Mouse (Mus musculus): ENCODE measurements at regions not wholly inside any gene's neighbourhood (a gene's known extent, or its start where the extent isn't known, plus 50 kb on each side); places are given as distances from the start of the nearest gene placed in this dataset.

DNA sequence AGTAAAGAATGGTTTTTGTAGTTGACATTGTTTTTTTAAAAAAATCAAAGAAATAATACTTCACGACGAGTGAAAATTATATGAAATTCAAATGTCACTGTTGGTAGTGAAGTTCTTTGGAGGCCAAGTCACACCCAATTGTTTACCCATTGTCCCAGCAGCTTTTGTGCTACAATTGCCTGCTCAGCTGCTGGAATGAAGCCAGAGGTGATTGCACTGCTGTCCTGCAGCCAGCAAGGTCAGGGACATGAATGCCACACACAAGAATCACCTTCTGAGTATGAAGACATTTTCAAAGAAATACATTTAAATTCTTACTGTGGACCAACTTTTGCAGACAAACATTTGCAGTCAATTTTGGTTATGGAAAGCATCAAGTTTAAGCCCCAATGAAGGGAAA, 215.9 kb upstream of the Prdm1 start:
- Histone ChIP-seq H3K9me3 (ENCODE audit: control insufficient read depth, low read length) (no peaks in the 10 kb centered on the region), H3K4me3 (ENCODE audit: low read depth, low read length) (no peak overlapping the region), H3K4me1 (ENCODE audit: control insufficient read depth, insufficient read depth, low read length) (no peaks in the 10 kb centered on the region), H3K9ac (replicated peaks; ENCODE audit: low read depth, low read length) (no peak overlapping the region), H3K27me3 (ENCODE audit: control insufficient read depth, insufficient read depth, low read length) (no peaks in the 10 kb centered on the region), H3K36me3 (ENCODE audit: control insufficient read depth, insufficient read depth, low read length) (no peaks in the 10 kb centered on the region), H3K27ac (ENCODE audit: low read depth, low read length) (no peak overlapping the region), H3K4me2 (ENCODE audit: low read depth, low read length) (no peak overlapping the region)
- WGBS, result 62% methylated on average over 2 of the region's 2 CpGs
- no peak for ATAC-seq (ENCODE audit: low read depth)

DNA sequence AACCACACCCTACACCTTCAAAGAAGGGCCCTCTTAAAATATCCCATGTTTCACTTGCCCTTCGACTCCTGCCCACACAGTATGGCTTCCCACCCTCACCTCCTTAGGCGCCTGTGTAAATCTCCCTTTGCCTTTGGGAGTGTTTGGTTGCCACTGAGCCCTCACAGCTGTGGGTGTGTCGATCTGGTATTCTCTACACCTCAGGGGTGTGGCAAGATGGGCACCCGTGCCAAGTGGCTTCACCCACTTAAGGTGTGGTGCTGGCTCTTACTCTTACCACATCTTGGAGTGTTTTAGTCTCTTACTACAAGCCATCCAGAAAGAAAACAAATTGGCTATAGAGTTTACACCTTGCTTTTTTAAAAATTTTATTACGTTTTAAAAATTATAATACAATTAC, 205.3 kb upstream of the Prdm1 start:
- ATAC-seq (ENCODE audit: low read depth), result no peak

DNA sequence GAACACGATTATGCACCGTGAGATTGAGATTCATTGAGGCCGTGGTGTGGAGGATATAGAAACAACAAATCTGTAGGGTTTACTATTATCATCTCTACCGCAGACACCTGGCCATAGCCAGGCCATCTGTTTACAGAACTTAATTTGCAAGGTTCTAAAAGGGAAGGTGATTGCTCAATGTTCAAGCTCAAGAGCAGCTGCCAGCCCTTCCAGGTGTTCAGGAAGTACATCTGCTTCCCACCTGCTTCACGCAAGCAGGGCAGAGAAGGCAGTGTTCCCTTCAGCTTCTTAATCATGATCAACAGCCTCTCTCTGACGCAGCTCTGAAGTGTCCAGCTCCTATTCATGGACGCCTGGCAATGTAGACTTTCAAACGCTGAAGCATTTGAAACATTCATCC, 202.4 kb upstream of the Prdm1 start:
- ATAC-seq (ENCODE audit: low read depth), result no peak
- H3K9me3 ChIP-seq (ENCODE audit: control insufficient read depth, low read length), result no peaks in the 10 kb centered on the region
- 90% methylated on average over 8 of the region's 8 CpGs for WGBS

More for the DNA sequence above, 205.3 kb upstream of the Prdm1 start:
- H3K9me3 ChIP-seq (ENCODE audit: control insufficient read depth, low read length), result no peaks in the 10 kb centered on the region
- no peak overlapping the region for H3K27ac ChIP-seq (ENCODE audit: low read depth, low read length)
- H3K4me2 ChIP-seq (ENCODE audit: low read depth, low read length), result no peak overlapping the region
- no peaks in the 10 kb centered on the region for H3K4me1 ChIP-seq (ENCODE audit: control insufficient read depth, insufficient read depth, low read length)
- WGBS, result 95% methylated on average over 5 of the region's 5 CpGs
- H3K9ac ChIP-seq (replicated peaks; ENCODE audit: low read depth, low read length), result no peak overlapping the region
- no peaks in the 10 kb centered on the region for H3K27me3 ChIP-seq (ENCODE audit: control insufficient read depth, insufficient read depth, low read length)
- H3K36me3 ChIP-seq (ENCODE audit: control insufficient read depth, insufficient read depth, low read length), result no peaks in the 10 kb centered on the region
- no peak overlapping the region for H3K4me3 ChIP-seq (ENCODE audit: low read depth, low read length)

DNA sequence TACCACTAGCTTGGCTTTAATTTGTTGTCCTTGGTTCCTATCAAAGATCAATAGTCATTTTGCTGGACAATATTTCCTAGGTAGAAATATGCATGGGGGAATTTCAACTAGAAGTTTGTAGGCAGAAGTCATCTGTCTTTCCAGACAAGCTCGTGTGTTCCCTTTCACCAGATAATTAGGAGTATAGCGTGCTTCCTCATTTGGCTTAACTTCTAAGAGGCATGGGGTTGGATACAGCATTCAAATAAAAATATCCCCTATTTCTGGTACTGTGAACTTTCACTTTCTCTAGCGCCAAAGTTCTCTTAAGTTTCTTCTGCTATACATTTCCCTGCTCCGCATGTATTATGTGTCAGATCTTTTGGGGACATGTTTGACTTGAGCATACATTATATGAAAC, 200.7 kb upstream of the Prdm1 start:
- H3K9me3 ChIP-seq (ENCODE audit: control insufficient read depth, low read length), result no peaks in the 10 kb centered on the region
- no peaks in the 10 kb centered on the region for H3K4me1 ChIP-seq (ENCODE audit: control insufficient read depth, insufficient read depth, low read length)
- H3K4me3 ChIP-seq (ENCODE audit: low read depth, low read length), result no peak overlapping the region
- H3K27me3 ChIP-seq (ENCODE audit: control insufficient read depth, insufficient read depth, low read length), result no peaks in the 10 kb centered on the region
- 96% methylated on average over 4 of the region's 4 CpGs for WGBS
- H3K27ac ChIP-seq (ENCODE audit: low read depth, low read length), result no peak overlapping the region
- no peak overlapping the region for H3K9ac ChIP-seq (replicated peaks; ENCODE audit: low read depth, low read length)
- H3K36me3 ChIP-seq (ENCODE audit: control insufficient read depth, insufficient read depth, low read length), result no peaks in the 10 kb centered on the region
- no peak overlapping the region for H3K4me2 ChIP-seq (ENCODE audit: low read depth, low read length)
- ATAC-seq (ENCODE audit: low read depth), result no peak

More for the DNA sequence above, 202.4 kb upstream of the Prdm1 start:
- no peaks in the 10 kb centered on the region for H3K36me3 ChIP-seq (ENCODE audit: control insufficient read depth, insufficient read depth, low read length)
- H3K4me3 ChIP-seq (ENCODE audit: low read depth, low read length), result no peak overlapping the region
- no peak overlapping the region for H3K9ac ChIP-seq (replicated peaks; ENCODE audit: low read depth, low read length)
- H3K4me2 ChIP-seq (ENCODE audit: low read depth, low read length), result no peak overlapping the region
- no peaks in the 10 kb centered on the region for H3K4me1 ChIP-seq (ENCODE audit: control insufficient read depth, insufficient read depth, low read length)
- no peaks in the 10 kb centered on the region for H3K27me3 ChIP-seq (ENCODE audit: control insufficient read depth, insufficient read depth, low read length)
- no peak overlapping the region for H3K27ac ChIP-seq (ENCODE audit: low read depth, low read length)

DNA sequence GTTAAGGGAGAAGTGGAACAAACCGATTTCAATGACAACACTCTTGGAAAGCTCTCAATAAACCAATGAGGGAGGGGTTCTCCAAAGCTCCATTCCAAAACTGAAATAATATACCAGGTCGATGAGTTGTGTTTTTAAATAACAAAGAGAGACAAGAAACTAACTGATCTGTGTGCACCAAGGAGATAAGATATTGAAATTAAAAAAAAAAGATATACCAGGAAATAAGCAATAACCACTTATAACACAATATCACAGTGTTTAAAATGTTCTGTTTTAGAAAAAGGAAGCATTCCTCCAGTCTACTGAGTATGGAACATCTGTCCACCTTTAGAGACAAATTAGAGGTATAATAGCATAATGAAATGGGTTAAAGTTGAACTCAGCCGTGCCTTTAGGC, 196.3 kb upstream of the Prdm1 start:
- Histone ChIP-seq H3K27me3 (ENCODE audit: control insufficient read depth, insufficient read depth, low read length) (no peaks in the 10 kb centered on the region), H3K4me3 (ENCODE audit: low read depth, low read length) (no peak overlapping the region), H3K9me3 (ENCODE audit: control insufficient read depth, low read length) (no peaks in the 10 kb centered on the region), H3K4me1 (ENCODE audit: control insufficient read depth, insufficient read depth, low read length) (no peaks in the 10 kb centered on the region), H3K36me3 (ENCODE audit: control insufficient read depth, insufficient read depth, low read length) (no peaks in the 10 kb centered on the region), H3K9ac (replicated peaks; ENCODE audit: low read depth, low read length) (no peak overlapping the region), H3K4me2 (ENCODE audit: low read depth, low read length) (no peak overlapping the region), H3K27ac (ENCODE audit: low read depth, low read length) (no peak overlapping the region)
- ATAC-seq (ENCODE audit: low read depth), result no peak
- 80% methylated on average over 3 of the region's 3 CpGs for WGBS

DNA sequence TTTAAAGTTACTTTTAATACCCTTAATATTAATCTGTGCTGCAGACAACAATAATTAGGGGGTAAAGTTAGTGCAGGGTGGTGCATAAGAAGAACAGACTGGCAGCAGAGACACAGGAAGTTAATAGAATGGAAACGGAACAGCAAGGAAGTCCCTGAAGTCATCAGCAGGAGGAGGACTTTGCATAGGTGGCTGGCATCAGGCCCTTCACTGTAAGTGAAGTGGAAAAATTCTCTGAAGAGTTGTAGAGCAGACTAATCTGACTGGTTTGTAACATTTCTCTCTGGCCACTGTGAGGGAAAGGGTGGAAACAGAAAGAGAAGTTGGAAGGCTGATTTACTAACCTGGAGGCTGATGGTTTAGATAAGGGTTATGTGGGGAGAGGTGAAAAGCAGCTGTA, 195.5 kb upstream of the Prdm1 start:
- no peaks in the 10 kb centered on the region for H3K36me3 ChIP-seq (ENCODE audit: control insufficient read depth, insufficient read depth, low read length)
- no peak overlapping the region for H3K27ac ChIP-seq (ENCODE audit: low read depth, low read length)
- no peaks in the 10 kb centered on the region for H3K27me3 ChIP-seq (ENCODE audit: control insufficient read depth, insufficient read depth, low read length)
- no peak overlapping the region for H3K9ac ChIP-seq (replicated peaks; ENCODE audit: low read depth, low read length)
- no peak for ATAC-seq (ENCODE audit: low read depth)
- H3K4me2 ChIP-seq (ENCODE audit: low read depth, low read length), result no peak overlapping the region
- WGBS, result 88% methylated on average over 1 of the region's 1 CpGs
- H3K9me3 ChIP-seq (ENCODE audit: control insufficient read depth, low read length), result no peaks in the 10 kb centered on the region
- no peaks in the 10 kb centered on the region for H3K4me1 ChIP-seq (ENCODE audit: control insufficient read depth, insufficient read depth, low read length)
- H3K4me3 ChIP-seq (ENCODE audit: low read depth, low read length), result no peak overlapping the region

DNA sequence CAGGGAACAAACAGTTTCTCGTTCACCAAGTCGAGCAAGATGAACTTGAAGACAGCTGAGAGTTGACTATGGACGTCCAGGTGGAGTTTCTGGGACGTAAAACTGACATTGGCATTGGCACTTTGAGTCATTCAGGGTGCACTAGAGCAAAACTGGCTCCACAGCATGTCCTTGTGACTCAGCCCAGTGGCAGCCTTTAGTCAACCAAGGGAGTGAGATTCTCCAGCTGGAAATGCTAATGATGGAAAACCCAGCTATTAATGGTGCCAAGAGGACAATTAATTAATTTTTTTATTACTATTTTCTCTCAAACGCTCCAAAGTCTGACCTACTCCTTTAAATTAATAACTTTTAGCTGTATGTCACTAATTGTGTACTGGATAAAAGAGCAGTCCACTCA, 195.0 kb upstream of the Prdm1 start:
- no peaks in the 10 kb centered on the region for H3K9me3 ChIP-seq (ENCODE audit: control insufficient read depth, low read length)
- H3K9ac ChIP-seq (replicated peaks; ENCODE audit: low read depth, low read length), result no peak overlapping the region
- no peaks in the 10 kb centered on the region for H3K4me1 ChIP-seq (ENCODE audit: control insufficient read depth, insufficient read depth, low read length)
- H3K27me3 ChIP-seq (ENCODE audit: control insufficient read depth, insufficient read depth, low read length), result no peaks in the 10 kb centered on the region
- no peak overlapping the region for H3K4me2 ChIP-seq (ENCODE audit: low read depth, low read length)
- no peak for ATAC-seq (ENCODE audit: low read depth)
- H3K4me3 ChIP-seq (ENCODE audit: low read depth, low read length), result no peak overlapping the region
- H3K36me3 ChIP-seq (ENCODE audit: control insufficient read depth, insufficient read depth, low read length), result no peaks in the 10 kb centered on the region
- no peak overlapping the region for H3K27ac ChIP-seq (ENCODE audit: low read depth, low read length)
- 82% methylated on average over 5 of the region's 5 CpGs for WGBS

DNA sequence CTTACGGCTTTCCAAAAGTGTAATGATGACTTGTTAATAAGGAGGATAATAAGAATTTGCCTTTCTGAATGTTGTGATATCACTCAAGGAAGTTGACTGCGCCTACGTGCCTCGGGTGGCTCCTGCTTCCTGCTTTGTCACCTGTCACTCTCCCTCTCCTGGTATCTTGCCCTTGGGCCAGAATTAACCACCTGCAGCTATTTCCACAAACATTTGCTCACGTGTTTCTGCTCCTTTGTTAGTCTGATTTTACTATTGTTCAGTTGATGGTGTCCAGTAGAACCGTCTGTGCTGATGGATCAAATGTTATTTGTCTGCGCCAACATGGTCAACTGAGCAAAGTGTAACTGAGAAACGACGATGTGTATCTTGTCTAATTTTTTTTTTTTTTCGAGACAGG, 193.4 kb upstream of the Prdm1 start:
- no peak overlapping the region for H3K27ac ChIP-seq (ENCODE audit: low read depth, low read length)
- H3K27me3 ChIP-seq (ENCODE audit: control insufficient read depth, insufficient read depth, low read length), result no peaks in the 10 kb centered on the region
- no peak overlapping the region for H3K4me3 ChIP-seq (ENCODE audit: low read depth, low read length)
- H3K4me2 ChIP-seq (ENCODE audit: low read depth, low read length), result no peak overlapping the region
- no peak for ATAC-seq (ENCODE audit: low read depth)
- no peaks in the 10 kb centered on the region for H3K9me3 ChIP-seq (ENCODE audit: control insufficient read depth, low read length)
- H3K36me3 ChIP-seq (ENCODE audit: control insufficient read depth, insufficient read depth, low read length), result no peaks in the 10 kb centered on the region
- no peak overlapping the region for H3K9ac ChIP-seq (replicated peaks; ENCODE audit: low read depth, low read length)
- no peaks in the 10 kb centered on the region for H3K4me1 ChIP-seq (ENCODE audit: control insufficient read depth, insufficient read depth, low read length)
- 89% methylated on average over 10 of the region's 10 CpGs for WGBS

DNA sequence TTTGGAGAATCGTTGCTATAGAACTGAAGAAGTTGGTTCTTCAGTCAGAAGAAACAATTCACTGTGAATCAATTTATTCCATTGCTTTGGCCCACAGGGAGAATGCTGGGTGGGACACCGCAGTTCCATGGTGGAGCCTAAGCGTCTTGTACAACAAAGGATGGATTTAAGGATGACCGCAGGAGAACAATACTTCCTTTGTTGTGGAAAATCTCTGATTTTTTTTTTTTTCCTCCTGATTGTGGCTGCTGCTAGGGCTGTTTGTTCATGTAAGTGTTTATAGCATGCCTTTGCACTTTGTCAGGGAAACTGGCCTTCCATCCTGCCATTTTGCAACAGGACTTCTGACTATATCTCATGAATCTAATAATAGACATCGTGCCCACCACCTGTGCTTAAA, 188.3 kb upstream of the Prdm1 start:
- WGBS, result 25% methylated on average over 5 of the region's 5 CpGs
- Histone ChIP-seq H3K4me1 (ENCODE audit: control insufficient read depth, insufficient read depth, low read length) (no peaks in the 10 kb centered on the region), H3K9ac (replicated peaks; ENCODE audit: low read depth, low read length) (no peak overlapping the region), H3K27me3 (ENCODE audit: control insufficient read depth, insufficient read depth, low read length) (no peaks in the 10 kb centered on the region), H3K36me3 (ENCODE audit: control insufficient read depth, insufficient read depth, low read length) (no peaks in the 10 kb centered on the region), H3K9me3 (ENCODE audit: control insufficient read depth, low read length) (no peaks in the 10 kb centered on the region), H3K27ac (ENCODE audit: low read depth, low read length) (no peak overlapping the region), H3K4me3 (ENCODE audit: low read depth, low read length) (no peak overlapping the region), H3K4me2 (ENCODE audit: low read depth, low read length) (no peak overlapping the region)
- ATAC-seq (ENCODE audit: low read depth), result no peak

DNA sequence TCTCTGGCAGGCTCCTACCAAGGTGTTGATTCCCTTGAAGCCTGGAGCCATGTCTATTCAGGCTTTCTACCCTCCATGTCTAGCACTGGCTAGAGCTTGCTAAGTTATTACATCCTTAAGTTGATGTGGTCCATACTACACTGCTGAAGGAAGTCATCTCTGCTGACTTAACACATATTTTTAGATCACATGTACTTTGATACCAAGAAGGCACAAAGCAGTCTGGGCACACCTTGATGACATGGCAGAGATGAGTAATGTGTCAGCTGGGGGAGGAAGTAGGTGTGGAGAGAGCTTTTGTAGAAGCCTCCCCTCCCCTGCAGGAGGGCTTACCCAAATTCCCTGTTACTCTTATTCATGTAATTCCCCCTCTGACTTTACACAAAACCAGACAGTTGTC, 187.6 kb upstream of the Prdm1 start:
- no peaks in the 10 kb centered on the region for H3K9me3 ChIP-seq (ENCODE audit: control insufficient read depth, low read length)
- ATAC-seq (ENCODE audit: low read depth), result no peak
- H3K27me3 ChIP-seq (ENCODE audit: control insufficient read depth, insufficient read depth, low read length), result no peaks in the 10 kb centered on the region
- no peak overlapping the region for H3K4me3 ChIP-seq (ENCODE audit: low read depth, low read length)
- H3K9ac ChIP-seq (replicated peaks; ENCODE audit: low read depth, low read length), result no peak overlapping the region
- no peaks in the 10 kb centered on the region for H3K4me1 ChIP-seq (ENCODE audit: control insufficient read depth, insufficient read depth, low read length)
- H3K36me3 ChIP-seq (ENCODE audit: control insufficient read depth, insufficient read depth, low read length), result no peaks in the 10 kb centered on the region
- no peak overlapping the region for H3K27ac ChIP-seq (ENCODE audit: low read depth, low read length)
- H3K4me2 ChIP-seq (ENCODE audit: low read depth, low read length), result no peak overlapping the region

Measured in neural tube, embryonic 14.5 days (tissue).